Comparison of ENCODE assay signal across 27 mouse cellular contexts in genomic region chr4:123085290-123085689, GRCm38 (mm10). TPM values are rescaled to one million over a fixed set of nuclear protein-coding genes. Genes with fewer than 3 reads are reported as not detected.
DNase-seq lines count a peak whose midpoint lies in the region; ATAC-seq lines count a peak whose summit lies in the region.
"Had no signal": no experiment of that assay in that cellular context is flagged by ENCODE, and none has a peak within 500 bp of the region (broad histone marks: within the 10 kb centered on the region; RNA-seq: fewer than 3 reads in every experiment).

No protein-coding gene starts in this region.

- no peak overlapping the region for H3K27ac ChIP-seq in forebrain, embryonic 15.5 days (replicated peaks)
- H3K27ac ChIP-seq: embryonic facial prominence, embryonic 15.5 days; forebrain, embryonic 10.5 days; heart, adult 2 months; hindbrain, embryonic 15.5 days had no signal

- H3K4me2 ChIP-seq in forebrain, embryonic 15.5 days (replicated peaks): no peak overlapping the region
- H3K4me2 ChIP-seq: embryonic facial prominence, embryonic 15.5 days; heart, embryonic 12.5 days; hindbrain, embryonic 15.5 days had no signal

- no peak overlapping the region for H3K4me3 ChIP-seq in forebrain, embryonic 15.5 days
- H3K4me3 ChIP-seq: embryonic facial prominence, embryonic 15.5 days; erythroblast, embryonic 14.5 days; forebrain, embryonic 10.5 days; heart, adult 2 months; heart, embryonic 12.5 days; hindbrain, embryonic 15.5 days had no signal

- ATAC-seq in CD4-positive, CD25-positive, alpha-beta regulatory T cell, adult 4 months: peak; percentile 40
- ATAC-seq in activated CD4-positive, CD25-positive, alpha-beta regulatory T cell, adult 4 months: peak; percentile 44
- no peak for ATAC-seq in forebrain, embryonic 15.5 days (replicated peaks)
- ATAC-seq: forebrain, postnatal 0 days had no signal

- H3K27me3 ChIP-seq in splenic B cell, adult 2 months (ENCODE audit: control insufficient read depth, insufficient read depth, low read length, poor library complexity, severe bottlenecking): no peaks in the 10 kb centered on the region
- H3K27me3 ChIP-seq in forebrain, embryonic 15.5 days: no peaks in the 10 kb centered on the region
- H3K27me3 ChIP-seq: embryonic facial prominence, embryonic 15.5 days; hindbrain, embryonic 15.5 days had no signal

- H3K36me3 ChIP-seq in splenic B cell, adult 2 months (ENCODE audit: control insufficient read depth, insufficient read depth, low read length, poor library complexity, severe bottlenecking): no peaks in the 10 kb centered on the region
- no peaks in the 10 kb centered on the region for H3K36me3 ChIP-seq in forebrain, embryonic 15.5 days
- H3K36me3 ChIP-seq: embryonic facial prominence, embryonic 15.5 days; forebrain, embryonic 10.5 days; heart, embryonic 12.5 days; hindbrain, embryonic 15.5 days had no signal

- no peaks in the 10 kb centered on the region for H3K9me3 ChIP-seq in forebrain, embryonic 15.5 days
- H3K9me3 ChIP-seq: embryonic facial prominence, embryonic 15.5 days; forebrain, embryonic 10.5 days; heart, embryonic 12.5 days; hindbrain, embryonic 15.5 days had no signal

- no peak overlapping the region for H3K9ac ChIP-seq in forebrain, embryonic 15.5 days (replicated peaks)
- H3K9ac ChIP-seq: embryonic facial prominence, embryonic 15.5 days; forebrain, postnatal 0 days; heart, embryonic 12.5 days; hindbrain, embryonic 15.5 days had no signal

- peak; percentile 40 to 47 for DNase-seq in B cell, adult 2 months
- peak; percentile 50 for DNase-seq in splenic B cell, adult 2 months (ENCODE audit: low read depth, low spot score)
- no peak for DNase-seq in right cerebral cortex, postnatal 14 days
- no peak for DNase-seq in heart, postnatal 25 days (ENCODE audit: low spot score)
- DNase-seq: adrenal gland, postnatal 14 days; cerebellum, adult 11-12 months; cerebellum, adult 9-10 months; embryo, embryonic 11 days; forebrain, postnatal 0 days; gastrocnemius, postnatal 14 days; heart, adult 2 months; heart, postnatal 36 days; kidney, adult 11 months had no signal

- peaks cover 8% of the 10 kb centered on the region; the same call in 1 of the 2 replicates for H3K4me1 ChIP-seq in forebrain, embryonic 15.5 days
- H3K4me1 ChIP-seq: heart, embryonic 12.5 days; hindbrain, embryonic 15.5 days had no signal

- intact Hi-C loops in heart, postnatal 25 days (cut with DNase I): no loop called here

- WGBS in forebrain, embryonic 15.5 days: 82% methylated on average over 2 of the region's 2 CpGs

RNA-seq across cellular contexts. Expression of gene Bmp8b, which starts 19.7 kb away (rescaled TPM):
- polyA plus RNA-seq in CD4-positive, CD25-positive, alpha-beta regulatory T cell, adult 4 months (2017; shearing (Covaris generic)): under 1 TPM in 1 of 2 experiments, not detected in 1; 0.28 TPM
- under 1 TPM in 1 of 2 experiments, not detected in 1; 0.20 TPM for polyA plus RNA-seq in activated CD4-positive, CD25-positive, alpha-beta regulatory T cell, adult 4 months (2017; shearing (Covaris generic))
- 0.23 TPM in 1 of 2 replicates, not detected in the other for polyA plus RNA-seq in forebrain, embryonic 15.5 days (2015; fragmentation: Nextera tagmentation; extraction: Ambion mirVana)
- not detected for total RNA-seq in heart, postnatal 25 days (2021)
- total RNA-seq: adrenal gland, postnatal 14 days; common myeloid progenitor, adult 5-6 weeks; gastrocnemius, adult 18-20 months; gastrocnemius, postnatal 14 days; heart, adult 2 months; heart, postnatal 36 days had no signal
- polyA plus RNA-seq: erythroblast, embryonic 14.5 days; heart, adult 2 months; hindbrain, embryonic 11.5 days had no signal

RNA-seq across cellular contexts. Expression of gene Oxct2b, which starts 30.8 kb away (rescaled TPM):
- not detected for polyA plus RNA-seq in CD4-positive, CD25-positive, alpha-beta regulatory T cell, adult 4 months (2017; shearing (Covaris generic))
- not detected for polyA plus RNA-seq in activated CD4-positive, CD25-positive, alpha-beta regulatory T cell, adult 4 months (2017; shearing (Covaris generic))
- 0.17 and 0.19 TPM in 2 replicates for polyA plus RNA-seq in forebrain, embryonic 15.5 days (2015; fragmentation: Nextera tagmentation; extraction: Ambion mirVana)
- total RNA-seq in heart, postnatal 25 days (2021): not detected
- total RNA-seq: adrenal gland, adult 18-20 months; adrenal gland, postnatal 14 days; common myeloid progenitor, adult 5-6 weeks; gastrocnemius, adult 18-20 months; gastrocnemius, postnatal 14 days; heart, adult 2 months; heart, postnatal 36 days had no signal
- polyA plus RNA-seq: embryonic facial prominence, embryonic 11.5 days; erythroblast, embryonic 14.5 days; forebrain, embryonic 10.5 days; heart, embryonic 12.5 days; heart, embryonic 16.5 days had no signal

RNA-seq across cellular contexts. Expression of gene Ppie, which starts 54.5 kb away (rescaled TPM):
- 100 to 1,000 TPM; 104 to 139 TPM for polyA plus RNA-seq in CD4-positive, CD25-positive, alpha-beta regulatory T cell, adult 4 months (2017; shearing (Covaris generic))
- polyA plus RNA-seq in activated CD4-positive, CD25-positive, alpha-beta regulatory T cell, adult 4 months (2017; shearing (Covaris generic)): 10 to 100 TPM; 53.6 to 68.7 TPM
- polyA plus RNA-seq in forebrain, embryonic 15.5 days (2015; fragmentation: Nextera tagmentation; extraction: Ambion mirVana): 71.1 and 71.7 TPM in 2 replicates
- total RNA-seq in heart, postnatal 25 days (2021): 10 to 100 TPM; 20.2 to 24.4 TPM

Comparison
In these comparisons a context has a peak if more than half of its experiments do, and no peak if none do; other contexts are left out.
1. DNase-seq: peak in B cell, adult 2 months (2 of 2) and splenic B cell, adult 2 months (single experiment); none in right cerebral cortex, postnatal 14 days (single experiment) and heart, postnatal 25 days (single experiment).